Mouse (Mus musculus) CH12.LX (cell line): ENCODE data around the gene Prkg1. TPM values are rescaled to one million over a fixed set of nuclear protein-coding genes. Genes with fewer than 3 reads are reported as not detected.

ENCODE experiments used
- DNase-seq: peaks from one replicate; pipeline ENCODE4 v3.0.0-alpha.2; 2013; ENCODE audit errors: extremely low read depth
- H3K27ac ChIP-seq: 2 replicates; pipeline ENCODE4 v1.5.1; 2012; ENCODE audit warnings: low read depth, mild to moderate bottlenecking, control low read depth, moderate library complexity; ENCODE audit not compliant: insufficient read depth
- H3K27me3 ChIP-seq: replicated peaks from 2 replicates; pipeline ENCODE3; 2012; ENCODE audit warnings: inconsistent platforms
- H3K36me3 ChIP-seq, 2 experiments: replicated peaks in 1 of 2; 2 replicates each; pipeline versions ENCODE3 to v1.6.1; 2012; ENCODE audit warnings: inconsistent platforms in 1 of 2, low read length in 1 of 2, mild to moderate bottlenecking in 1 of 2, mixed read lengths in 1 of 2, moderate library complexity in 1 of 2; ENCODE audit not compliant: control insufficient read depth in 1 of 2, insufficient read depth in 1 of 2
- H3K4me1 ChIP-seq, 2 experiments: 2 replicates each; pipeline ENCODE4 v1.6.1; 2012; ENCODE audit warnings: inconsistent platforms in 1 of 2, moderate library complexity in 1 of 2; ENCODE audit not compliant: insufficient read depth in 2 of 2, control insufficient read depth in 1 of 2
- H3K4me2 ChIP-seq: 2 replicates; pipeline ENCODE4 v1.6.1; 2012; ENCODE audit warnings: low read depth, mild to moderate bottlenecking, control low read depth; ENCODE audit not compliant: poor library complexity, insufficient read depth, severe bottlenecking
- H3K4me3 ChIP-seq, 3 experiments: fragments of 150-350 bp in 1 of 3; sonication (generic) in 1 of 3; replicated peaks in 1 of 3; 2 replicates each; pipeline versions ENCODE3 to v1.5.1; 2011 to 2012; ENCODE audit warnings: low read depth in 2 of 3, low read length in 2 of 3, mild to moderate bottlenecking in 2 of 3, moderate library complexity in 2 of 3, control low read depth in 1 of 3, improper control_type of control experiment in 1 of 3, inconsistent platforms in 1 of 3, mixed read lengths in 1 of 3; ENCODE audit not compliant: poor library complexity in 1 of 3
- H3K79me2 ChIP-seq: replicated peaks from 2 replicates; pipeline ENCODE4 v1.6.1; 2012; ENCODE audit warnings: mild to moderate bottlenecking, moderate library complexity; ENCODE audit not compliant: control insufficient read depth, poor library complexity, insufficient read depth, severe bottlenecking; ENCODE audit errors: extremely low read depth
- H3K9ac ChIP-seq: 2 replicates; pipeline ENCODE4 v1.6.1; 2012; ENCODE audit warnings: low read depth, mild to moderate bottlenecking, control low read depth, moderate library complexity; ENCODE audit not compliant: insufficient read depth
- H3K9me3 ChIP-seq: replicated peaks from 2 replicates; pipeline ENCODE3; 2012; ENCODE audit warnings: low read length, inconsistent platforms, mixed read lengths
- CHD2 ChIP-seq: IDR thresholded peaks from 2 replicates; pipeline ENCODE4 v1.6.1; 2011; ENCODE audit warnings: low read length, improper control_type of control experiment
- EP300 ChIP-seq: IDR thresholded peaks from 2 replicates; pipeline ENCODE4 v1.6.1; 2011; ENCODE audit warnings: low read length, improper control_type of control experiment
- ETS1 ChIP-seq: conservative IDR thresholded peaks from 2 replicates; pipeline ENCODE4 v1.6.1; 2012; ENCODE audit warnings: low read depth, mild to moderate bottlenecking, inconsistent platforms, low read length, improper control_type of control experiment, moderate library complexity
- IRF4 ChIP-seq: IDR thresholded peaks from 2 replicates; pipeline ENCODE4 v1.6.1; 2014; ENCODE audit warnings: low read depth, mild to moderate bottlenecking, inconsistent platforms, low read length, improper control_type of control experiment
- JUND ChIP-seq: conservative IDR thresholded peaks from 2 replicates; pipeline ENCODE4 v1.6.1; 2011; ENCODE audit warnings: low read depth, low read length, improper control_type of control experiment
- KAT2A ChIP-seq: IDR thresholded peaks from 2 replicates; pipeline ENCODE4 v1.6.1; 2012; ENCODE audit warnings: low read length, improper control_type of control experiment, inconsistent platforms; ENCODE audit not compliant: insufficient replicate concordance
- MAFK ChIP-seq: IDR thresholded peaks from 2 replicates; pipeline ENCODE4 v1.6.1; 2011; ENCODE audit warnings: low read length, improper control_type of control experiment; ENCODE audit not compliant: insufficient replicate concordance
- MAX ChIP-seq: IDR thresholded peaks from 2 replicates; pipeline ENCODE4 v1.6.1; 2011; ENCODE audit warnings: low read length, improper control_type of control experiment
- MXI1 ChIP-seq: IDR thresholded peaks from 2 replicates; pipeline ENCODE4 v1.6.1; 2011; ENCODE audit warnings: mild to moderate bottlenecking, low read depth, low read length, improper control_type of control experiment
- NELFE ChIP-seq: IDR thresholded peaks from 2 replicates; pipeline ENCODE4 v1.6.1; 2011; ENCODE audit warnings: low read depth, low read length, improper control_type of control experiment
- PAX5 ChIP-seq: IDR thresholded peaks from 2 replicates; pipeline ENCODE4 v1.6.1; 2012; ENCODE audit warnings: low read length, inconsistent platforms, mixed read lengths
- POLR2A ChIP-seq: IDR thresholded peaks from 2 replicates; pipeline ENCODE4 v1.6.1; 2011; ENCODE audit warnings: low read depth, mild to moderate bottlenecking, improper control_type of control experiment, low read length
- POLR2AphosphoS2 ChIP-seq: IDR thresholded peaks from 2 replicates; pipeline ENCODE4 v1.6.1; 2011; ENCODE audit warnings: low read depth, low read length, improper control_type of control experiment
- RAD21 ChIP-seq: IDR thresholded peaks from 2 replicates; pipeline ENCODE4 v1.6.1; 2011; ENCODE audit warnings: low read depth, mild to moderate bottlenecking, low read length, improper control_type of control experiment, moderate library complexity
- TCF12 ChIP-seq: IDR thresholded peaks from 2 replicates; pipeline ENCODE4 v1.6.1; 2014; ENCODE audit warnings: low read depth, mild to moderate bottlenecking, inconsistent platforms, low read length, improper control_type of control experiment
- USF2 ChIP-seq: conservative IDR thresholded peaks from 2 replicates; pipeline ENCODE4 v1.6.1; 2011; ENCODE audit warnings: low read depth, low read length, improper control_type of control experiment
- ZMIZ1 ChIP-seq: IDR thresholded peaks from 2 replicates; pipeline ENCODE4 v1.6.1; 2012; ENCODE audit warnings: low read depth, mild to moderate bottlenecking, inconsistent platforms, low read length, improper control_type of control experiment
- ZNF384 ChIP-seq: IDR thresholded peaks from 2 replicates; pipeline ENCODE4 v1.6.1; 2012; ENCODE audit warnings: low read depth, low read length, improper control_type of control experiment, inconsistent platforms
- dilution Hi-C: fragments of 300-500 bp; cut with MboI; formaldehyde crosslinking; loops from 2 replicates; pipeline ENCODE4 v1.14.3; 2020; ENCODE audit warnings: low sequenced_read_pairs; ENCODE audit not compliant: extremely low pct_unique_long_range_greater_than_20kb, extremely low pct_ligation_motif_present
- in situ Hi-C: fragments of 300-500 bp; cut with MboI; formaldehyde crosslinking; loops from 3 replicates; pipeline ENCODE4 v1.14.3; 2019; ENCODE audit warnings: low sequenced_read_pairs, low pct_ligation_motif_present, low pct_unique_long_range_greater_than_20kb, mixed read lengths
- polyA plus RNA-seq: library from polyadenylated mRNA; unstranded; fragments of >175 nt; gene quantifications from 2 replicates; pipeline ENCODE4 v1.2.1, GENCODE M21; 2012; ENCODE audit warnings: low read depth; ENCODE audit not compliant: insufficient read length
- total RNA-seq, 2 experiments: library from RNA; depleted of rRNA; stranded (reverse); fragments of 300-350 nt in 1 of 2; fragments of >200 nt in 1 of 2; gene quantifications; 2 replicates each; pipeline ENCODE4 v1.2.3; 2012 to 2014

Prkg1 gene
- total and polyA plus RNA-seq, 3 experiments: not detected

GRCm38 (mm10) chr19:31413571-31413970 is 351.3 kb downstream of the Prkg1 start:
- Histone ChIP-seq H3K4me3 (no peak overlapping the region), H3K27ac (no peak overlapping the region), H3K36me3 (no peaks in the 10 kb centered on the region), H3K79me2 (no peaks in the 10 kb centered on the region), H3K4me2 (no peak overlapping the region), H3K9ac (no peak overlapping the region), H3K4me1 (peaks cover 0 to 4% of the 10 kb centered on the region in 2 experiments; a peak in 1 of 4 replicates), H3K9me3 (no peaks in the 10 kb centered on the region), H3K27me3 (no peaks in the 10 kb centered on the region)
- dilution Hi-C loops (no loop called here), in situ Hi-C loops (no loop called here)
- DNase-seq: no peak
- no peak for TF ChIP-seq TCF12
- no peak for TF ChIP-seq KAT2A
- TF ChIP-seq ZMIZ1: no peak
- no peak for TF ChIP-seq PAX5
- TF ChIP-seq CHD2: no peak
- no peak for TF ChIP-seq USF2
- no peak for TF ChIP-seq JUND
- TF ChIP-seq POLR2AphosphoS2: no peak
- no peak for TF ChIP-seq ZNF384
- no peak for TF ChIP-seq MAFK
- TF ChIP-seq MXI1: no peak

GRCm38 (mm10) chr19:31396096-31396495 is 368.7 kb downstream of the Prkg1 start:
- Histone ChIP-seq H3K9ac (no peak overlapping the region), H3K4me3 (no peak overlapping the region), H3K36me3 (no peaks in the 10 kb centered on the region), H3K4me1 (no peaks in the 10 kb centered on the region), H3K9me3 (no peaks in the 10 kb centered on the region), H3K4me2 (no peak overlapping the region), H3K79me2 (no peaks in the 10 kb centered on the region), H3K27ac (no peak overlapping the region), H3K27me3 (no peaks in the 10 kb centered on the region)
- in situ Hi-C loops: no loop called here
- TF ChIP-seq USF2: no peak
- TF ChIP-seq POLR2AphosphoS2: no peak
- TF ChIP-seq NELFE: no peak
- no peak for TF ChIP-seq RAD21
- no peak for TF ChIP-seq MAX
- no peak for TF ChIP-seq ZNF384
- TF ChIP-seq EP300: no peak
- TF ChIP-seq ETS1: no peak
- TF ChIP-seq MAFK: no peak
- TF ChIP-seq IRF4: no peak
- TF ChIP-seq KAT2A: no peak
- TF ChIP-seq POLR2A: no peak
- DNase-seq: no peak
- dilution Hi-C loops: no loop called here
